Mouse (Mus musculus) bone marrow macrophage, adult 2 months (primary cell): Measurements from ENCODE around the gene Nufip1. TPM values are rescaled to one million over a fixed set of nuclear protein-coding genes. Genes with fewer than 3 reads are reported as not detected.
"Not testable (repeated sequence)": the region's sequence is repeated elsewhere in the genome, so short reads cannot be mapped to it uniquely, and the experiment has no call there.

Experiments used
- H3K27ac ChIP-seq: 2 replicates; pipeline ENCODE4 v1.5.1; 2012; ENCODE audit warnings: low read depth, low read length; ENCODE audit not compliant: insufficient read depth
- H3K4me1 ChIP-seq: 2 replicates; pipeline ENCODE4 v1.6.1; 2012; ENCODE audit warnings: low read length; ENCODE audit not compliant: control insufficient read depth, insufficient read depth
- H3K4me3 ChIP-seq: 2 replicates; pipeline ENCODE4 v1.5.1; 2012; ENCODE audit warnings: mild to moderate bottlenecking, low read length, moderate library complexity; ENCODE audit not compliant: insufficient read depth
- CTCF ChIP-seq: IDR thresholded peaks from 2 replicates; pipeline ENCODE4 v1.5.1; 2012; ENCODE audit warnings: low read depth, mild to moderate bottlenecking, low read length, moderate library complexity
- POLR2A ChIP-seq: IDR thresholded peaks from 2 replicates; pipeline ENCODE4 v1.6.1; 2012; ENCODE audit warnings: mild to moderate bottlenecking, low read depth, low read length, borderline replicate concordance
- polyA plus RNA-seq: library from polyadenylated mRNA; stranded (reverse); fragments of >200 nt; gene quantifications from 2 replicates; pipeline ENCODE4 v1.2.4, GENCODE M21; 2012; ENCODE audit not compliant: missing spikeins, insufficient read depth, insufficient read length

Nufip1 gene
- polyA plus RNA-seq, 1 experiment: 7.4 TPM

DNA sequence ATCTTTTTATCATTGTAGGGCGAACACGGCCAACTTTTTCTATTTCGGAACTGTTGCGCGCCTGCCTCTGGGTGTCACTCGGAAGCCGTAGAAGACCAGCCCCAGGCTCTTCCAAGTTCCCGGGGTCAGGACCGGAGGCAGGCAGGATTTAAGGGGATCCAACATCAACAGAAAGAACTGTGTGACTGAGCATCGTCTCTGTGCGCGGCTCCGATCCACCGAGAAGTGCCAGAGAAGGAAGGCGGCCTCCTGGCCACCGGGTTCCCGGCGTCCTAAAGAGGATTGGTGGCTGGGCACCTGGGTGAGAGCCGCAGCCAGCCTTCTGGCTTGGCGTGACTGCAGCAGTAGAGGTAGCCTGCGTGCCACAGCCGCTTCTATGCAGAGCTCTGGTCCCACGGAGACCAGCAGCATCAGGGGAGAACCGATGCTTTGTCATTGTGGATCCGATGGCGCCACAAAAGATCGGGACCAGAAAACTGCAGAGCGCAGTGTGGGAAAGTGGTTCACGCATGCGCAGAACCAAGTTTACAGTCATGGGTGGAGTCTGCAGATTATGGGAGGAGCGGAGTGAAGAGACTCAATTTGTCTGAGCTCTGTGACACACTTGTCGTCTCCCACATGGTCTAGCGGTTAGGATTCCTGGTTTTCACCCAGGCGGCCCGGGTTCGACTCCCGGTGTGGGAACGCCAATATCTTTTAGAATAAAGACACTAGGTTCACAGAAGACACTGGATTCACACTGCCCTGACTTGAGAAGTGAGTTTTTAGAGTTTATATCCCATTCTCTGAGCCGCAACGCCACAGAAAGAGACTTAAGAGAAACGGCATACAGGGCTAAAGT lies 41.7 kb downstream of the Nufip1 start:
- H3K4me3 ChIP-seq: peak overlapping the region; percentile 88
- H3K27ac ChIP-seq: peak overlapping the region; percentile 79
- no peak for TF ChIP-seq POLR2A
- TF ChIP-seq CTCF: peak; percentile 76

DNA sequence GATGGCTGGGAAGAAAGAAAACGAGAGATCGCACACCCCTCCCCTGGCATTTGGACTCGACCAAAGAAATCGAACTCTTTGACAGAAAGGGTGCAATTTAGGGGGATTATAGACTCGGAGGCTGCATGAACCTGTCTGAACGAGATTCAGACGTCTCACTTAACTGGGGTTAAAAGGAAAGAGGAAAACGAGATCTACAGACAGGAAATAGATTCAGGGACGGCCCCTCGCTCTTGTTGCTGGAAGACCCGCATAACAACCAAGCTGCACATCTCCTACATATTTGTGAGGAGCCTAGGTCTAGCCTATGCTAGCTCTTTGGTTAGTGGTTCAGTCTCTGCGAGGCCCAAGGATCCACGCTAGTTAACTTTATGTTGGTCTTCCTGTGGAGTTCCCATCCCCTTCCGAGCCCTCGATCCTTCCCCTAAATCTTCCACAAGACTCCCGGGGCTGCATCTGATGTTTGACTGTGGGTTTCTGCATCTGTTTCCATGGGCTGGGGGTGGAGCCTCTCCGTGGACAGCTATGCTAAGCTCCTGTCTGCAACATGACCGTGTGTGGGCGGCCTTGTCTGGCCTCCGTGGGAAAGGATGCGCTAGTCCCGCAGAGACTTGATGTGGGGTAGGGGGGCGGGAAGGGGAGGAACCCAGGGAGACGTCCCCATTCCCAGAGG lies 42.4 kb downstream of the Nufip1 start:
- H3K27ac ChIP-seq: peak overlapping the region; percentile 14; the same call in 1 of the 2 replicates
- peak overlapping the region; percentile 41 for H3K4me3 ChIP-seq
- TF ChIP-seq CTCF (no peak), POLR2A (no peak)
- H3K4me1 ChIP-seq: peaks cover 18% of the 10 kb centered on the region

More for the DNA sequence above, 41.7 kb downstream of the Nufip1 start:
- peaks cover 12% of the 10 kb centered on the region for H3K4me1 ChIP-seq

DNA sequence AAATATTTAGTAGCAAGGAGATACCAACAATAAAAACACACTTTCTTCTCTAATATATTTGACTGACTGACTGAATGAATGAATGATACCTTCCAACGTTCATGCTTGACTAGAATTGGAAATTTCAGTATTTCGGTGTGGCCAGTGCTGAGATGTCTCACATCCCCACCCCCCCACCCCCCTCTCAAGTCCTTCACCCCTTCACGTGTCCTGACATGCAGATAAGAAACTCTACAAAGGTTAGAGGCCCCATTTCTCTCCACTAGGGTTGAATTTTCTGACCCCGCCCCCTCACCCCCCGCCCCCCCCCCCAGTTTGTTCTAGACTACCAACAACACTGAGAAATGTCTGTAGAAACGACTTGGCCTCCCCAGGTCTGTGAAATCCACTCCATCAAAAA lies 43.1 kb downstream of the Nufip1 start:
- TF ChIP-seq POLR2A (no peak), CTCF (no peak)
- no peak overlapping the region for H3K27ac ChIP-seq
- H3K4me1 ChIP-seq: peaks cover 21% of the 10 kb centered on the region
- H3K4me3 ChIP-seq: no peak overlapping the region

DNA sequence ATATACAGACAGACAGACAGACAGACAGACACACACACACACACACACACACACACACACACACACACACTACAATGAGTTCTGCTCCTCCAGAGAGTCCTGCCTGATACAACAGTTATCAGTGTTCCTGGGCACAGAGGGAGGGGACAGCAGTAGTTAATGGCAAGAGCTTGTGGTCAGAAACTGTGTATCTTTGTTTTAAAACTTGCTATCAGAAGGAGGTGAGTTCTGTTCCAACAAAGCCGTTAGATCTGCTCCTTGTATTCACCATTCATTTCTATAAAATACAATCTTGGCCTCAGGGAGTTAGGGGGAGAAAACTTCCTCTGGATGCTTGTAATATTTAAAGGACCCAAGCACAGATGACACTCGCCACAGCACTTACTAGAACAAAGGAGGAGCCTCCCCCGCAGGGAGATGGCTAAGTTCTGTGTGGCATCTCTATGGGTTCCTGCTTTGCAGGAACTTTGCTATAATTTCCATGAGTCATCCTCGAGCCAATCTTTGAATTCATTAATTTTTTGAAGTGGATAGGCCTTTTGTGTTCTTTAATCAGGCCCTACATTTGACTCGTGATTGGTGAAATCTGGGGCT lies 47.6 kb downstream of the Nufip1 start:
- H3K4me1 ChIP-seq: peaks cover 18% of the 10 kb centered on the region

DNA sequence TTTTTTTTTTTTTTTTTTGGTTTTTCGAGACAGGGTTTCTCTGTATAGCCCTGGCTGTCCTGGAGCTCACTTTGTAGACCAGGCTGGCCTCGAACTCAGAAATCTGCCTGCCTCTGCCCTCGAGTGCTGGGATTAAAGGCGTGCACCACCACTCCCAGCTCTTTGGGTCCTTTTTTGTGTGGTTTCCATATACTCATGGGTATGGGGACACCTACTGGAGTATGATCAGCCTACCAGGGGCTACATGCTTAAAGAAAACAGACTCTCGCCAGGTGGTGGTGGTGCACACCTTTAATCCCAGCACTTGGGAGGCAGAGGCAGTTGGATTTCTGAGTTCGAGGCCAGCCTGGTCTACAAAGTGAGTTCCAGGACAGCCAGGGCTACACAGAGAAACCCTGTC lies 49.9 kb downstream of the Nufip1 start:
- H3K4me3 ChIP-seq, H3K27ac ChIP-seq: not testable (repeated sequence)
- peaks cover 17% of the 10 kb centered on the region for H3K4me1 ChIP-seq

More for the DNA sequence above, 47.6 kb downstream of the Nufip1 start:
- TF ChIP-seq POLR2A (no peak), CTCF (no peak)
- Histone ChIP-seq H3K27ac (no peak overlapping the region), H3K4me3 (no peak overlapping the region)

DNA sequence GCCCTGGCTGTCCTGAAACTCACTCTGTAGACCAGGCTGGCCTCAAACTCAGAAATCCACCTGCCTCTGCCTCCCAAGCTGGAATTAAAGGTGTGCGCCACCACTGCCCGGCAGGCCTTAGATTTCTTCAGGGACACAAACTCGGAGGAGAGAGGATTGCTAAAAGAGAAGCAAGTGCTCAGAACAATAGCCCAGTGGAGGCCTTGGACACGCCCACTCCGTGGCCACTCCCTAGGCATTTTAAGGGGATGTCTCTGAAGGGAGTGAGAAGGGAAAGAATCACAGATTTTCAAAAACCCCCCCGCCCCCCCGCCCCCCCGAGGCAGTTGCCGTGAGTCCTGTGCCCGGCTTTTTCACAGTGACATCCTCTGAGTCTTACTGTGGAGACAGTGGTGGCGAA lies 53.5 kb downstream of the Nufip1 start:
- TF ChIP-seq POLR2A (no peak), CTCF (no peak)
- Histone ChIP-seq H3K4me1 (peaks cover 5% of the 10 kb centered on the region), H3K4me3 (no peak overlapping the region), H3K27ac (no peak overlapping the region)

DNA sequence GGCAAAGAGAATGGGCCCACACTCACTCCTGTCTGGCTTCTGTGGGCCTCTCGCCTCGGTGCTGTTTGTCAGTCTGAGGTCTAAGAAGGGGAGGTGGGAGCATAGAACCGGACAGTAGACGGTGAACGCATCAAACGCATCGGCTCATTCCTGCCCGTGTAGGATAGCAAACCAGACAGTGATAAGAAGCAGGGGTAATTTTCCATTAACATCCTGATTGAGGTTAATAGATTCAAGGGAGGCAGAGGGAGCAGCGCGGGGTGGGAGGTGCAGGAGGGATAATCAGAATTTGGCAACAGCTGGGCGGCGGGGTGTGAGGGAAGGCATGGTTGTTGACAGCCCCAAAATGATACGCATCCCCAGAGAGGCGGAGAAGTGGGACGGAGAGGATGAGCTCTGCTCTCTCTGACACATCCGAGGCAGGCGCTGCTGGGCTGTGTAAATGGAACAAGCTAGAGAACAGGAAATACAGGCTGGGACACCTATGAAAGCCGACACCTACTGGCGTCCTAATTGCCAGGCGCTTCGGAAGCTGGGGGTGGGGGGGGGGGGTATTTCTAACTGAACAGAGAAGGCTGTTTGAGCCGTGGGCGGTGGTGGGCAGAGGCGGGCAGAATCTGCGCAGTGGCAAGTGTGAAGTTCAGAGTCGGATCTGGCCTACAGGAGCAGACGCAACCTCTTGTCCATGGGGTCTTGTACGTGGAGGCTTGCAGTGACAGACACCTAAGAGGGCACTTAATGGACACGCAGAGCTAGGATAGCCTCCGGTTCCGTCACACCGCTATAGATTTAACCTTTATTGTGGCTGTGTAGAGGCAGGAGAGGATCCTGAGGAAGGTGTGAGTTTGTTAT lies 54.4 kb downstream of the Nufip1 start:
- TF ChIP-seq POLR2A: no peak
- no peak for TF ChIP-seq CTCF
- peaks cover 7% of the 10 kb centered on the region for H3K4me1 ChIP-seq
- no peak overlapping the region for H3K27ac ChIP-seq
- no peak overlapping the region for H3K4me3 ChIP-seq

DNA sequence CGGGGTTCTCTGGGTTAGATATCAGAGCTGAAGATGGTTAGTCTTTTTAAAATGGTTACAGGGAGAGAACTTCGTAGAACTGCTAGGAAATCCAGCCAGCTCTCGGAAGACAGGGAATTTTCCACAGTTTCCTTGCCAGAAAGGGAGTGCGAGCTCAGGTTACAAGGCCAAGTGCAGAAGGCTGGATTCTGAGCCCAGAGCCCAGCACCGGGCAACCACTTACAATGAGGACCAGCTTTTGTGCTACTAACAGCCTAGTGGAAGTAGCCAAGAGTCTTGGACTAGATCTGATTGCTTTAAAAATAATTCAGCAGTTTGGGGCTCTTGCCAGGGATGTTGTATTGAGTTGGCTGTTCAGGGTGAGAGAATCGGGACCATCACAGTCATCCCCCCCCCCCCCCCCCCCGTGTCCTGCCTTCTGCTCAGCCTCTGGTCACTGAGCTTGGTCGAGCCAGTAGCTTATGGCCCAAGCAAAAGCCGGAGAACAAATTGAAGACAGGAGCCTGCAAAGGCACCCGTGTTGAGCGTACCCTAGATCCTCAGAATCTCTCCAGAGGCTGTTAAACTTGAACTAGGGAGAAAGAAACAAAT lies 59.3 kb downstream of the Nufip1 start:
- TF ChIP-seq POLR2A: no peak
- TF ChIP-seq CTCF: no peak
- peaks cover 21% of the 10 kb centered on the region for H3K4me1 ChIP-seq
- H3K27ac ChIP-seq: no peak overlapping the region
- H3K4me3 ChIP-seq: no peak overlapping the region

DNA sequence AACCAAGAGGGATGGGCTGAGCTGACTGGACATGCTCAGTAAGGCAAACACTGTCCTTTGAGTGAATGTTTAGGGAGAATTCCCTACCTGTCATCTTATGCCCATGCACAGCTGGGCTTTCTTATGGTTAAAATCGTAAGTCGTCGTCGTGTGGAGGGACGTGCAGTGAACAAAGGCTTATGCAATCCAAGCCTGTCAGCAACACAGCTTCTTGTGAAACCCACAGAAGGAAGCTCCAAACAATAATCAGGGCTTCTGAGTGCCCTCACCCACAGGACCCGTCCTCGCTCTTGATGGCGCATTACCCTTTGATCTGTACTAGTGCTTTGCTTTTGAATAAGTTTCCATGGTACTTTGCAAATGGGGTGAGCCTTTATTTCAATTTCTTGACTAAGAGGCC lies 60.6 kb downstream of the Nufip1 start:
- peaks cover 21% of the 10 kb centered on the region for H3K4me1 ChIP-seq
- H3K4me3 ChIP-seq: no peak overlapping the region
- TF ChIP-seq POLR2A (no peak), CTCF (no peak)
- no peak overlapping the region for H3K27ac ChIP-seq
